Comparison of ENCODE assay signal across 15 mouse cellular contexts in genomic region chr10:84859556-84860380, GRCm38 (mm10). TPM values are rescaled to one million over a fixed set of nuclear protein-coding genes. Genes with fewer than 3 reads are reported as not detected.
A peak's percentile ranks its signal among the peaks of the same experiment; 100 is the strongest.
DNase-seq lines count a peak whose midpoint lies in the region; ATAC-seq and TF ChIP-seq lines count a peak whose summit lies in the region.
"Had no signal": no experiment of that assay in that cellular context is flagged by ENCODE, and none has a peak within 500 bp of the region (broad histone marks: within the 10 kb centered on the region; RNA-seq: fewer than 3 reads in every experiment).

No protein-coding gene starts in this region.

- peak overlapping the region; percentile 87 for H3K27ac ChIP-seq in liver, adult 2 months (replicated peaks; ENCODE audit: insufficient read depth, low read depth, low read length)
- H3K27ac ChIP-seq in liver, embryonic 12.5 days: no peak overlapping the region
- H3K27ac ChIP-seq in forebrain, embryonic 16.5 days (ENCODE audit: low read length): no peak overlapping the region
- no peak overlapping the region for H3K27ac ChIP-seq in neural tube, embryonic 15.5 days (replicated peaks)
- H3K27ac ChIP-seq: heart, adult 2 months; left cerebral cortex, adult 2 months; lung, embryonic 15.5 days had no signal

- no peaks in the 10 kb centered on the region for H3K9me3 ChIP-seq in liver, embryonic 12.5 days (replicated peaks)
- H3K9me3 ChIP-seq in forebrain, embryonic 16.5 days (ENCODE audit: control insufficient read depth, low read length): no peaks in the 10 kb centered on the region
- H3K9me3 ChIP-seq in neural tube, embryonic 15.5 days (replicated peaks): no peaks in the 10 kb centered on the region
- H3K9me3 ChIP-seq: lung, embryonic 15.5 days had no signal

- peak overlapping the region; percentile 35; the same call in 1 of the 2 replicates for H3K4me3 ChIP-seq in liver, adult 2 months (ENCODE audit: insufficient read depth, low read depth, low read length)
- H3K4me3 ChIP-seq in liver, embryonic 12.5 days: no peak overlapping the region
- no peak overlapping the region for H3K4me3 ChIP-seq in forebrain, embryonic 16.5 days (replicated peaks; ENCODE audit: low read length)
- H3K4me3 ChIP-seq in neural tube, embryonic 15.5 days (replicated peaks): no peak overlapping the region
- H3K4me3 ChIP-seq: heart, adult 2 months; left cerebral cortex, adult 2 months; lung, embryonic 15.5 days had no signal

- no peak for TF ChIP-seq POLR2A in liver, adult 2 months (IDR thresholded peaks at IDR 0.05; ENCODE audit: extremely low read depth, insufficient read depth, low read length)
- no peak for TF ChIP-seq POLR2A in brain, embryonic 14.5 days (IDR thresholded peaks at IDR 0.05; ENCODE audit: borderline replicate concordance, extremely low read depth, insufficient read depth, insufficient read length, poor library complexity, severe bottlenecking)

- ATAC-seq in liver, embryonic 12.5 days: no peak
- no peak for ATAC-seq in forebrain, embryonic 16.5 days
- no peak for ATAC-seq in neural tube, embryonic 15.5 days (ENCODE audit: low FRiP score)
- ATAC-seq: inflammation-experienced regulatory T-cells, adult 6 months had no signal

- H3K36me3 ChIP-seq in liver, adult 2 months (ENCODE audit: control insufficient read depth, insufficient read depth, low read length): no peaks in the 10 kb centered on the region
- H3K36me3 ChIP-seq in liver, embryonic 12.5 days: no peaks in the 10 kb centered on the region
- no peaks in the 10 kb centered on the region for H3K36me3 ChIP-seq in forebrain, embryonic 16.5 days (ENCODE audit: control insufficient read depth, insufficient read depth)
- H3K36me3 ChIP-seq in neural tube, embryonic 15.5 days: no peaks in the 10 kb centered on the region
- H3K36me3 ChIP-seq: lung, embryonic 15.5 days had no signal

- peak overlapping the region; percentile 46; the same call in 1 of the 2 replicates for H3K9ac ChIP-seq in liver, adult 2 months (ENCODE audit: low read depth, low read length)
- H3K9ac ChIP-seq in liver, embryonic 12.5 days: no peak overlapping the region
- no peak overlapping the region for H3K9ac ChIP-seq in forebrain, embryonic 16.5 days (replicated peaks; ENCODE audit: low read depth, low read length)
- H3K9ac ChIP-seq in neural tube, embryonic 15.5 days (replicated peaks): 0 out of 2 replicates have a peak overlapping the region, but pooled peaks have one; percentile 10
- H3K9ac ChIP-seq: lung, embryonic 15.5 days had no signal

- 28% methylated on average over 13 of the region's 13 CpGs for whole genome bisulfite sequencing in liver, adult 2 months
- WGBS in liver, embryonic 12.5 days (ENCODE audit: insufficient replicate concordance): 54% methylated on average over 13 of the region's 13 CpGs
- 10% methylated on average over 13 of the region's 13 CpGs for WGBS in forebrain, embryonic 16.5 days
- 23% methylated on average over 13 of the region's 13 CpGs for WGBS in neural tube, embryonic 15.5 days

- H3K4me1 ChIP-seq in liver, adult 2 months (ENCODE audit: control insufficient read depth, insufficient read depth, low read length): peaks cover 6% of the 10 kb centered on the region
- no peaks in the 10 kb centered on the region for H3K4me1 ChIP-seq in liver, embryonic 12.5 days
- H3K4me1 ChIP-seq in forebrain, embryonic 16.5 days (replicated peaks; ENCODE audit: control insufficient read depth, insufficient read depth, low read length): peaks cover 16% of the 10 kb centered on the region
- H3K4me1 ChIP-seq in neural tube, embryonic 15.5 days: peaks cover 22% of the 10 kb centered on the region

- TF ChIP-seq CTCF in liver, adult 2 months (IDR thresholded peaks at IDR 0.05; ENCODE audit: low read depth, low read length): peak; percentile 31; the same call in 1 of the 2 replicates
- TF ChIP-seq CTCF in brain, embryonic 14.5 days (IDR thresholded peaks at IDR 0.05; ENCODE audit: borderline replicate concordance, extremely low read depth, insufficient read depth, insufficient read length): no peak

- H3K79me2 ChIP-seq in liver, adult 2 months (ENCODE audit: control insufficient read depth, insufficient read depth, low read length): no peaks in the 10 kb centered on the region

- peak; percentile 90 for DNase-seq in liver, adult 2 months (ENCODE audit: extremely low read depth, low read depth, low spot score)
- peak; percentile 64 for DNase-seq in brain, embryonic 14.5 days (ENCODE audit: low read depth)
- DNase-seq in layer of hippocampus, adult 11-12 months (ENCODE audit: low spot score): no peak
- no peak for DNase-seq in heart, adult 11 months
- DNase-seq: adrenal gland, postnatal 25 days; cerebellum, adult 9-11 months; heart, adult 2 months; thymus, adult 18-20 months had no signal

- H3K4me2 ChIP-seq in liver, embryonic 12.5 days: no peak overlapping the region
- H3K4me2 ChIP-seq in forebrain, embryonic 16.5 days (ENCODE audit: low read length): 0 out of 2 replicates have a peak overlapping the region, but pooled peaks have one; percentile 16
- H3K4me2 ChIP-seq in neural tube, embryonic 15.5 days: no peak overlapping the region
- H3K4me2 ChIP-seq: liver, embryonic 11.5 days; lung, embryonic 15.5 days had no signal

- no peaks in the 10 kb centered on the region for H3K27me3 ChIP-seq in liver, adult 2 months (ENCODE audit: control insufficient read depth, insufficient read depth, low read length)
- peaks cover 22% of the 10 kb centered on the region for H3K27me3 ChIP-seq in liver, embryonic 12.5 days (replicated peaks)
- peaks cover 6% of the 10 kb centered on the region; the same call in 1 of the 2 replicates for H3K27me3 ChIP-seq in forebrain, embryonic 16.5 days (replicated peaks; ENCODE audit: control insufficient read depth, insufficient read depth, low read length)
- no peaks in the 10 kb centered on the region for H3K27me3 ChIP-seq in neural tube, embryonic 15.5 days (replicated peaks)

RNA-seq across cellular contexts. Expression of gene Ric8b, which starts 57.6 kb away (rescaled TPM):
- 7.1 and 8.7 TPM in 2 replicates for total RNA-seq in liver, adult 2 months (2014; rRNA removed)
- polyA plus RNA-seq in liver, adult 2 months (2012; rRNA removed): 4.1 and 5.1 TPM in 2 replicates
- 6.6 and 6.9 TPM in 2 replicates for polyA plus RNA-seq in liver, embryonic 12.5 days (2016; fragmentation: Nextera tagmentation; extraction: Ambion mirVana)
- 48.0 and 52.1 TPM in 2 replicates for polyA plus RNA-seq in brain, embryonic 14.5 days (2012; rRNA removed)
- polyA plus RNA-seq in forebrain, embryonic 16.5 days (2015; fragmentation: Nextera tagmentation; extraction: Ambion mirVana): 46.7 and 48.4 TPM in 2 replicates
- 42.9 and 44.0 TPM in 2 replicates for polyA plus RNA-seq in neural tube, embryonic 15.5 days (2015; fragmentation: Nextera tagmentation; extraction: Ambion mirVana)

Comparison
In these comparisons a context has a peak if more than half of its experiments do, and no peak if none do; other contexts are left out.
1. H3K9ac ChIP-seq: peak in liver, adult 2 months (single experiment) and neural tube, embryonic 15.5 days (single experiment); none in liver, embryonic 12.5 days (single experiment) and forebrain, embryonic 16.5 days (single experiment).
2. DNase-seq: peak in liver, adult 2 months (single experiment) and brain, embryonic 14.5 days (single experiment); none in layer of hippocampus, adult 11-12 months (single experiment) and heart, adult 11 months (single experiment).